Mouse (Mus musculus): ENCODE measurements at regions not wholly inside any gene's neighbourhood (a gene's known extent, or its start where the extent isn't known, plus 50 kb on each side); places are given as distances from the start of the nearest gene placed in this dataset.

DNA sequence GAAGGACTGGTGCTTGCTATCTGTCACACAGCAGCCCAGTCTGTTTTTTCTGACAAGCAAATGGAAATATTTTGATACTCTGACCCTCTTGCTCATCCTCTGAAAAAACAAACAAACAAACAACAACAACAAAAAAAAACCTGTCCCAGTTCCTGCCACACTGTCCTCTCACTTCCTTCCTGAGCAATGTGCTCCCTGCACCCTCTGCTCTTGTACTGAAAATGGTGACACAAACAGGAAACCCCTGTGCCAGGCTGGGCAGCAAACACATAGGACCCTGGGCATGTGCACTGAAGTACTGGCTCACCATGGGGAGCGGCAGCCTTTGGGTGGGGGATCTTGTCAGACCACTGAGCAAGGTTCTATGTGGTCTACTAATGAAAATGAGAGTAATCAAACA lies 76.2 kb downstream of the Kctd12 start:
- H3K9ac ChIP-seq: no peak overlapping the region
- H3K4me3 ChIP-seq (replicated peaks): no peak overlapping the region
- ATAC-seq (ENCODE audit: insufficient number of reproducible peaks, low FRiP score, low TSS enrichment, low read depth): no peak
- no peak overlapping the region for H3K4me2 ChIP-seq (replicated peaks)
- H3K36me3 ChIP-seq: no peaks in the 10 kb centered on the region
- no peaks in the 10 kb centered on the region for H3K9me3 ChIP-seq (replicated peaks)
- peaks cover 8% of the 10 kb centered on the region for H3K4me1 ChIP-seq
- WGBS: 94% methylated on average over 1 of the region's 1 CpGs
- H3K27me3 ChIP-seq: no peaks in the 10 kb centered on the region
- H3K27ac ChIP-seq (replicated peaks): no peak overlapping the region

DNA sequence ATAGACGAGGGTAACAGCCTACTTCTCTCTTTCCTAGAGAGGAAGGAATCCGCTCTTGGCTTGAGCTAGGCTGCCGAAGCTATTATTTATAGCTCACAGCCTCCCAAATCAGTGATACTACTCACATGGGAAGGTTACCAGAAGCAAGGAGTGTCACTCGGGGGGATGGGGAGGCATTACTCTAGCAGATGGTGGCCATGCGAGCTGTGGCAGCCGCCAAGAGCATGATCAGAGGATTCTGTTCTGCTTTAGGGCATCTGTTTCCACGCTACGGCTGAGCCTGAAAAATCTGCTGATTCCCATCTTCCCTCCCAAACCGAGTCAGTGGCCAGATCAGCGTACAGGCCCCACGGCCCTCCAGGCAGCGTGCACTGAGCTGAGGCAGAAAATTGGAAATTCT lies 79.5 kb downstream of the Kctd12 start:
- H3K4me2 ChIP-seq (replicated peaks): peak overlapping the region; percentile 34
- ATAC-seq (ENCODE audit: insufficient number of reproducible peaks, low FRiP score, low TSS enrichment, low read depth): peak; percentile 79
- peak overlapping the region; percentile 82 for H3K27ac ChIP-seq (replicated peaks)
- no peak overlapping the region for H3K4me3 ChIP-seq (replicated peaks)
- H3K4me1 ChIP-seq: peaks cover 8% of the 10 kb centered on the region
- H3K9me3 ChIP-seq (replicated peaks): no peaks in the 10 kb centered on the region
- H3K9ac ChIP-seq: no peak overlapping the region
- H3K27me3 ChIP-seq: no peaks in the 10 kb centered on the region
- WGBS: 11% methylated on average over 12 of the region's 12 CpGs
- H3K36me3 ChIP-seq: no peaks in the 10 kb centered on the region

DNA sequence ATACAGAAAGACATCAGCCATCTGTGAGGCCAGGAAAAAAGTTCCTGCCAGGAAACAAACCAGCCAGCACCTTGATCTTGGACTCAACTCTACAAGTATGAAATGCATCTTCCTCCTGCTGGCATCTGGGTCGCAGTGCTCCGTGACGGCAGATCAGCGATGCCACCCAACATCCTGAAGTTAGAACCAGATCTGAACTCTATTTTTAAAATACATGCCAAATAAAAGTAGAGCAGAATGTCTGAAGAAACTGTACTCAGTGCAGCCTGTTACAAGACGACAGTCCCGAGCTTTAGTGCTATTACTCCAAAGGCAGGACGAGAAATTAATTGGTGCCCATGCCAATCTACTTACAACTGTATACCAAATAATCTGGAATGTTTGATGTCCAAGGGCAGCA lies 80.2 kb downstream of the Kctd12 start:
- no peak overlapping the region for H3K4me2 ChIP-seq (replicated peaks)
- no peak for ATAC-seq (ENCODE audit: insufficient number of reproducible peaks, low FRiP score, low TSS enrichment, low read depth)
- H3K36me3 ChIP-seq: no peaks in the 10 kb centered on the region
- H3K4me3 ChIP-seq (replicated peaks): no peak overlapping the region
- 54% methylated on average over 7 of the region's 7 CpGs for WGBS
- H3K9ac ChIP-seq: no peak overlapping the region
- H3K4me1 ChIP-seq: peaks cover 8% of the 10 kb centered on the region
- no peaks in the 10 kb centered on the region for H3K27me3 ChIP-seq
- no peaks in the 10 kb centered on the region for H3K9me3 ChIP-seq (replicated peaks)
- H3K27ac ChIP-seq (replicated peaks): peak overlapping the region; percentile 82; the same call in 1 of the 2 replicates

DNA sequence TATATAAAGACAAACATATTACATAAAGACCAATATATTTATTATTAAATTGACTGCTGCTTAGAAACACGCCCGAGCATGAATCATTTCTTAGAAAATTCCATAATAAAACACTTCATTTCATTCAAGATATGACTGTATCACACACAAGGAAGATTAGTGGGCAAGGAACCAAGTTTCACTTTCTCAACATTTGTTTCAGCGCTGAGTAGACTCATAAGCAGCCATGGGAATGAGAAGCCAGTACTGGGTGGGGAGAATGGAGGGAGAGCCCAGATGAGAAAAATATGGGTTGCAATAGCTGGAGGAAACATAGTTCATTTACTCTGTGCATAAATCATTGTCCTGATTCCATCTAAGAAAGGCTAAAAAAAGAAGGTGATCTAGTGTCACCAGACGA lies 84.0 kb downstream of the Kctd12 start:
- no peaks in the 10 kb centered on the region for H3K36me3 ChIP-seq
- H3K4me3 ChIP-seq (replicated peaks): no peak overlapping the region
- no peak overlapping the region for H3K4me2 ChIP-seq (replicated peaks)
- peaks cover 8% of the 10 kb centered on the region for H3K4me1 ChIP-seq
- no peak overlapping the region for H3K27ac ChIP-seq (replicated peaks)
- H3K27me3 ChIP-seq: no peaks in the 10 kb centered on the region
- no peak overlapping the region for H3K9ac ChIP-seq
- no peaks in the 10 kb centered on the region for H3K9me3 ChIP-seq (replicated peaks)
- 67% methylated on average over 4 of the region's 4 CpGs for WGBS
- ATAC-seq (ENCODE audit: insufficient number of reproducible peaks, low FRiP score, low TSS enrichment, low read depth): no peak

DNA sequence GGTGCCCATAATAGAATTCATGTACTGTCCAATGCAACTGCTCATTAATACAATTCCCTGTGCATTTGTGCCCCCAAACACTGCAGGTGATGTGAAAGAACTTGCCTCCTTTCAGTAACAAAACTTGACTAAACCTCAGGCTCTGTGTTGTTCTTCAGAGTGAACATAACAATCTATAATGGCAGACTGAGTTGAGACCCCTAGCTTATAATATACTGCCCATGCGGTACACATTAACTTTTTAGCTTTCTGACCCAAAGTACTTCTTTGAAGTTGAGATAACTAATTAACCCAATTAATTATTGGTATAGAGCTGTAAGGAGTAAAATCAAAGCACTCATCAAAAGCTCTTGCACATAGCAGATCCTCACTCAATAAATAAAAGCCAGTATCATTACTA lies 85.4 kb downstream of the Kctd12 start:
- Histone ChIP-seq H3K27me3 (no peaks in the 10 kb centered on the region), H3K4me3 (replicated peaks) (no peak overlapping the region), H3K4me2 (replicated peaks) (no peak overlapping the region), H3K36me3 (no peaks in the 10 kb centered on the region), H3K9me3 (replicated peaks) (no peaks in the 10 kb centered on the region), H3K9ac (no peak overlapping the region), H3K4me1 (no peaks in the 10 kb centered on the region), H3K27ac (replicated peaks) (no peak overlapping the region)
- WGBS: 91% methylated on average over 1 of the region's 1 CpGs
- ATAC-seq (ENCODE audit: insufficient number of reproducible peaks, low FRiP score, low TSS enrichment, low read depth): no peak

DNA sequence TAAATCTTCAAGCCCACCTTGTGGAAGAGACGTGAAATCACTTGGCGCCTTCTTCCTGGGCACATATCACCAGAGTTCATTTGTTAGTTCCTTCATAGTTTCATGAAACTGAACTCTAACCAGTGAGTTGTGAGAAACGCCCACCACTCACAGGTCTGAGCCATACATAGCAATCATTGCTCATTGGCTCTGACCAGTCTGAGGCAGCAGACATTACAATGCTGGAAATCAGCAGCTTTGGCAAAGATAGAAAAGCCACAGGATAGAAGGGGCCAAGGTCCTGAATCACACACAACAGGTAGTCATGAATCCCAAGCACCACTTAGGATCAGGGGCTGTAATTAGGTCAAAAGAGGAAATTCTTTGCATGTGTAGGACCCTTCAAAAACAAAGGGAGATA lies 85.9 kb downstream of the Kctd12 start:
- H3K4me1 ChIP-seq: no peaks in the 10 kb centered on the region
- no peak overlapping the region for H3K4me2 ChIP-seq (replicated peaks)
- H3K27me3 ChIP-seq: no peaks in the 10 kb centered on the region
- no peak overlapping the region for H3K27ac ChIP-seq (replicated peaks)
- no peak overlapping the region for H3K9ac ChIP-seq
- 86% methylated on average over 3 of the region's 3 CpGs for WGBS
- no peak overlapping the region for H3K4me3 ChIP-seq (replicated peaks)
- H3K9me3 ChIP-seq (replicated peaks): no peaks in the 10 kb centered on the region
- no peak for ATAC-seq (ENCODE audit: insufficient number of reproducible peaks, low FRiP score, low TSS enrichment, low read depth)
- H3K36me3 ChIP-seq: no peaks in the 10 kb centered on the region

DNA sequence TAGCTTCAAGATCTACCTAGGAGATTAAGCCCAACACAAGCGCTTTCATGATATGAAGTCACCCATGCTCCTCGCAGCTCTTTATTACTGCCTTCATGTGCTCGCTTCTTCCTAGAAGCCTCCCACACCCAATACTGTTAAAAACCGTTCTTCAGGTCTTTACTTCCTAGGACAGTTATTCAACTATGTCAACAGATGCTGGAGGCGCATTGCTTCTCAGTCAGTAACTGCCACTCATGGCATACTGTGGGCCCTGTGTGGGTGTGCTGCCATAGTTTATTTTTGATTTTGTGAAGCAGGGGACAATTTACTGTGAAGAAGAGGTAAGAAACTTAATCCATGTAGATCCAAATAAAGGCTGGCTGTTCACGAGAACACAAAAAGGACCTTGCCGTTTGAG lies 89.2 kb downstream of the Kctd12 start:
- H3K36me3 ChIP-seq: no peaks in the 10 kb centered on the region
- no peaks in the 10 kb centered on the region for H3K4me1 ChIP-seq
- no peaks in the 10 kb centered on the region for H3K27me3 ChIP-seq
- ATAC-seq (ENCODE audit: insufficient number of reproducible peaks, low FRiP score, low TSS enrichment, low read depth): no peak
- no peak overlapping the region for H3K27ac ChIP-seq (replicated peaks)
- no peak overlapping the region for H3K4me3 ChIP-seq (replicated peaks)
- no peak overlapping the region for H3K9ac ChIP-seq
- H3K4me2 ChIP-seq (replicated peaks): no peak overlapping the region
- no peaks in the 10 kb centered on the region for H3K9me3 ChIP-seq (replicated peaks)
- 90% methylated on average over 7 of the region's 7 CpGs for WGBS

DNA sequence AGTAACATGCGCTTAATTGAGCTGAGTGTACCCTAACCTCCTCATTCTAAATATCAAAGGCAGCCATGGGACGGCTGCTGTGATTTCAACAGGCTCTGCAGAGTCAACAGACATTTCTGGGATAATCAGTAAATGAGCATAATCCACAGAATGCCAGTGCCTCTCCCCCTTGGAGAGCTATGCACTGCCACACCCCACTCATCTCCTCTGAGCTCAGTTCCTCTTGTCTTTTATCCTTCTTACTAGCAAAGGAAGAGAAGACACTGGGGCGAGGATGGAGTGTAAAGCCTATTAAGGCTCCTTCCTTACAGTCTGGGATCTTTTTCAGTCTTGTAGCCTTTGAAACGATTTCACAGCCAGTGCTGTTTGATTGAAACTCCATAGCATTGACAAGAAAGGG lies 90.9 kb downstream of the Kctd12 start:
- Histone ChIP-seq H3K4me2 (replicated peaks) (no peak overlapping the region), H3K27ac (replicated peaks) (no peak overlapping the region), H3K9ac (no peak overlapping the region), H3K27me3 (no peaks in the 10 kb centered on the region), H3K9me3 (replicated peaks) (no peaks in the 10 kb centered on the region), H3K4me3 (replicated peaks) (no peak overlapping the region), H3K36me3 (no peaks in the 10 kb centered on the region), H3K4me1 (no peaks in the 10 kb centered on the region)
- ATAC-seq (ENCODE audit: insufficient number of reproducible peaks, low FRiP score, low TSS enrichment, low read depth): no peak
- 42% methylated on average over 4 of the region's 4 CpGs for WGBS

DNA sequence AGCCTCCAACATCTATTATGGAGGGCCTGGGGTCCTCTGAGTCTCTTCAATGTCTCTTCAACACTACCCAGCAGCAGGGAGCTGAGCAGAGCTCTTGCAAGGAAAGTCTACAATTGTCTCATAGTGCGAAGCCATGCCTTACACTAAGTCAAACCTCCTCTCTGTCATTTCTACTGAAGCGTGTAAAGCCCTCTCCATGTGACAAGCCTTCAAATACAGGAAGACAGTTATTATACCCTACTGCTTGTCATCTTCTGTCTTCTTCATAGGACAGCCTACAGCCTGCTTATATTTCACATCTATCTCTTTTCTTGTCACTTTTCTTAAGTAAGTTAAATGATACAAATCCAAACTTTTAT lies 97.2 kb downstream of the Kctd12 start:
- no peak for ATAC-seq (ENCODE audit: insufficient number of reproducible peaks, low FRiP score, low TSS enrichment, low read depth)
- no peaks in the 10 kb centered on the region for H3K9me3 ChIP-seq (replicated peaks)
- H3K36me3 ChIP-seq: no peaks in the 10 kb centered on the region
- no peak overlapping the region for H3K4me2 ChIP-seq (replicated peaks)
- 78% methylated on average over 2 of the region's 2 CpGs for WGBS
- no peak overlapping the region for H3K9ac ChIP-seq
- no peak overlapping the region for H3K27ac ChIP-seq (replicated peaks)
- H3K4me3 ChIP-seq (replicated peaks): no peak overlapping the region
- H3K27me3 ChIP-seq: no peaks in the 10 kb centered on the region
- H3K4me1 ChIP-seq: peaks cover 7% of the 10 kb centered on the region; the same call in 1 of the 2 replicates

DNA sequence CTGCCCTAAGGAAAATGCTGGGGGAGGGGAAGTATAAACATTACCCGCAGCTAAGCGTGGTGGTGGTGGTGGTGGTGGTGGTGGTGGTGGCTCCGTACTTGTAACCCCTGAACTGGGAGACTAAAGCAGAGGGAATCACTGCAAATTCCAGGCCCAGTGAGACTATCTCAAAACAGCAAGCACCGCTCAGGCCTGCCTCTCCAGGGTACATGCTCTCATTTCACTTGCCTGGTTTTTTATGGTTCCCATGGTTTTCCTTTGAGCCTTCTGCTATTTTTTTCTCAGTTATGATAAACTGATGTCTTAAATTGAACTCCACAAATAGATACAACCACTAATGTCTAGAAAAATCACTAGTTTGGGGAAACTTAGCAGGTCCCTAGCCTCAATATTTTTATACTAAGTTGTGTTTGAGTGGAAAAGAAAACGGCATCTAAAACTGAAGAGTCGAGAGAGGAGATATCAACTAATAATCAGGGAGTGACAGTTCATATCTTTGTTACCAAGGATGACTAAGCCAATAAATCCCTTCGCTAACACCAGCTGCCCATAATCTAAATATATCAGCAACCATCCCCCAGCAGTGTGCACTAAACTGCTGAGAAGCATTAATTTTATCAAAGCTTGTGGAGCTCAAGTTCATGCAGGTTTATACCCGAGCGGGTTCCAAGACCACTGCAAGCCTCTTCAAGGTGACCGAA lies 97.7 kb downstream of the Kctd12 start:
- Histone ChIP-seq H3K4me2 (replicated peaks) (no peak overlapping the region), H3K27me3 (no peaks in the 10 kb centered on the region), H3K9me3 (replicated peaks) (no peaks in the 10 kb centered on the region), H3K4me3 (replicated peaks) (no peak overlapping the region), H3K9ac (no peak overlapping the region), H3K4me1 (peaks cover 7% of the 10 kb centered on the region; the same call in 1 of the 2 replicates), H3K36me3 (no peaks in the 10 kb centered on the region), H3K27ac (replicated peaks) (no peak overlapping the region)
- no peak for ATAC-seq (ENCODE audit: insufficient number of reproducible peaks, low FRiP score, low TSS enrichment, low read depth)
- WGBS: 81% methylated on average over 10 of the region's 10 CpGs

DNA sequence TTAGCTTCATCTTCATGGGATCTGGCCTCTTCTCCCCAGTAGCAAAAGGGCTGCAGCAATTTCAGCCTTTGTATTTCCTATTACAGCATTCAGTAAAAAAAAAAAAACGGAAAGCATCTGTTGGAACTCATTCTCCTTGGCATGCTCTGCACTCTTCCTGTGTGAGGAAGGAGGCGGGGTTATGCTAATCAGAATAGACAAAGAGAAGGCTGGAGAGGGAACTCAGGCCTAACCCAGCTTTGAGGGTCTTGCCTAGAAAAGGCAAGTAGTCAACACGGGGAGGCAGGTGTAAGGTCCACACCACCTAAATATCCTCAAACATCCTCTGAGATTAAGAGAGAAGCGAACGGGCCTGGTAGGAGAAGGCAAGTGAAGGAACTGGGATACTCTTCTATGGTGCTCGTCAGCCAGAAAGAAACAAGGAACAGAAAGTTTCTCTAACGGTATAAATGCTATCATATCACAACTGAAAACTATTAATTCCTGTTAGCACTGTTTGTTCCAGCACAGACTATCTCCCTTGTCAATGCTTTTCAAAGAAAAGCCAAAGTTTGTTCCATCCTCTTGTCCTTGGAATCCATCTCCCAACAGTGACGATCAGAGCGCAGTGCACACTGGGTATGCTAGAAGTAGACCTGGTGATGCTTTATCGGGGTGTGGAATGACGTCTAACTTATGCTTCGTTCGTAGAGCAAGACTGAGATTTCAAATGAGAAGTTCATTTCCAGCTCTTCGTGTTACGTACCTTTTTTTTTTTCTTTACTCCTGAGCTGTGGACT lies 98.9 kb downstream of the Kctd12 start:
- no peaks in the 10 kb centered on the region for H3K27me3 ChIP-seq
- H3K9ac ChIP-seq: no peak overlapping the region
- ATAC-seq (ENCODE audit: insufficient number of reproducible peaks, low FRiP score, low TSS enrichment, low read depth): 0 out of 2 replicates have a peak, but pooled peaks have one; percentile 39
- H3K9me3 ChIP-seq (replicated peaks): no peaks in the 10 kb centered on the region
- no peak overlapping the region for H3K27ac ChIP-seq (replicated peaks)
- no peak overlapping the region for H3K4me2 ChIP-seq (replicated peaks)
- no peaks in the 10 kb centered on the region for H3K36me3 ChIP-seq
- WGBS: 75% methylated on average over 15 of the region's 15 CpGs
- peaks cover 7% of the 10 kb centered on the region; the same call in 1 of the 2 replicates for H3K4me1 ChIP-seq
- no peak overlapping the region for H3K4me3 ChIP-seq (replicated peaks)

DNA sequence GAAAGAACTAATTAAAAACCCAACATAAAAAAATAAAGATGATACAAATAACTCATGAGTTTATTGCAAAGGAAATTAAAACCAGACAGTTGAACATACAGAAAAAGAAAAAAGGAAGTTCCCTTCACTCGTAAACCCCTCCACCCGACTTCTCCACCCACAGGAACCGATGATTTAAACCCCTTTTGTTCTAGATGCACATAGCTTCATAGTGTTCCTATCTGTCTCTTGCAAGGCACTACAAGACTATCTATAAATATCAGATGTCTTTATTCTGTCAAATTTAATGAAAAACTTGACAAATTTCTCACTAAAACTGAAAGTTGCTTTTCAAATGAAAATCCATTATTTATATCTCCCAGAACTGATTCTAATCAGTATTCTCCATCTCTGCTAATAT lies 100.2 kb downstream of the Kctd12 start:
- Histone ChIP-seq H3K27me3 (no peaks in the 10 kb centered on the region), H3K9me3 (replicated peaks) (no peaks in the 10 kb centered on the region), H3K4me1 (peaks cover 7% of the 10 kb centered on the region; the same call in 1 of the 2 replicates), H3K4me3 (replicated peaks) (no peak overlapping the region), H3K4me2 (replicated peaks) (no peak overlapping the region), H3K36me3 (no peaks in the 10 kb centered on the region), H3K9ac (no peak overlapping the region), H3K27ac (replicated peaks) (no peak overlapping the region)
- ATAC-seq (ENCODE audit: insufficient number of reproducible peaks, low FRiP score, low TSS enrichment, low read depth): no peak
- WGBS: 50% methylated on average over 3 of the region's 3 CpGs
